Mouse (Mus musculus) olfactory bulb, adult 2 months (tissue): ENCODE measurements around the gene Tbx10. TPM values are rescaled to one million over a fixed set of nuclear protein-coding genes. Genes with fewer than 3 reads are reported as not detected.

Experiments
- H3K27ac ChIP-seq: fragments of 200-500 bp; 2 replicates; pipeline ENCODE4 v1.5.1; 2012; ENCODE audit warnings: low read depth, low read length; ENCODE audit not compliant: insufficient read depth
- H3K4me1 ChIP-seq: fragments of 200-500 bp; 2 replicates; pipeline ENCODE4 v1.6.1; 2012; ENCODE audit warnings: low read length; ENCODE audit not compliant: control insufficient read depth, insufficient read depth
- H3K4me3 ChIP-seq: fragments of 200-500 bp; 2 replicates; pipeline ENCODE4 v1.5.1; 2012; ENCODE audit warnings: mild to moderate bottlenecking, low read depth, low read length, moderate library complexity; ENCODE audit not compliant: insufficient read depth
- CTCF ChIP-seq: fragments of 200-500 bp; IDR thresholded peaks from 2 replicates; pipeline ENCODE4 v1.5.1; 2012; ENCODE audit warnings: low read depth, mild to moderate bottlenecking, low read length, moderate library complexity; ENCODE audit not compliant: insufficient read depth
- POLR2A ChIP-seq: fragments of 200-500 bp; IDR thresholded peaks from 2 replicates; pipeline ENCODE4 v1.6.1; 2012; ENCODE audit warnings: mild to moderate bottlenecking, low read depth, low read length, moderate library complexity; ENCODE audit not compliant: insufficient read depth
- WGBS: fragments of 180-500 bp; shearing (Covaris S2); methylation state at CpG from one replicate; pipeline ENCODE4 v1.1.7; 2018; 5-methylcytosine and 5-hydroxymethylcytosine counted together
- polyA plus RNA-seq: library from polyadenylated mRNA; stranded (reverse); fragments of >200 nt; gene quantifications from 2 replicates; pipeline ENCODE4 v1.2.4, GENCODE M21; 2012; ENCODE audit warnings: low replicate concordance; ENCODE audit not compliant: missing spikeins, insufficient read depth, insufficient read length

Tbx10 gene
- polyA plus RNA-seq = not detected in 2 replicates

DNA sequence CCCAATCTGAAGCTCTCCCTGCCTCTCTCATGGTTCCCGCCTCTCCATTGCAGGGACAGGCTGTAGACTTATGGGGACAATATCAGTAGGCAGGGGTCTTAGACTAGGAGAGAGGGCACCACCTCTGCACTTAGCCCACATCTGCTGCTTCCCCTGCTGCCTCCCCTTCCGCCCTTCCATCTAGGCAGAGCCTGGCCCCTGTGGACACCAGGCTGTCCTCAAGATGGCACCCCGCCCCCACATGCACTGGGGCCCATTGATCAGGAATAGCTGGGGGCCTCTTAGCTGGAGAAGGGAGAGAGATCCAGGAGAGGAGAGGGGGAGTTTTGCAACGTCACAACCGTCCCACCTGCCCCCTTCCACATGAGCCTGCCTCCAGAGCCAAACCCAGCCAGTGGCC is at the start of gene Tbx10:
TSS of gene Tbx10 (plus strand) at position 337 of the 400 bp plus-strand sequence.
- no peak for TF ChIP-seq CTCF
- TF ChIP-seq POLR2A = no peak
- Histone ChIP-seq H3K27ac (no peak within 1 kb of the TSS), H3K4me1 (no peaks in the 10 kb centered on the region), H3K4me3 (no peak within 1 kb of the TSS)
- WGBS = 64% methylated on average over 5 of the region's 5 CpGs

DNA sequence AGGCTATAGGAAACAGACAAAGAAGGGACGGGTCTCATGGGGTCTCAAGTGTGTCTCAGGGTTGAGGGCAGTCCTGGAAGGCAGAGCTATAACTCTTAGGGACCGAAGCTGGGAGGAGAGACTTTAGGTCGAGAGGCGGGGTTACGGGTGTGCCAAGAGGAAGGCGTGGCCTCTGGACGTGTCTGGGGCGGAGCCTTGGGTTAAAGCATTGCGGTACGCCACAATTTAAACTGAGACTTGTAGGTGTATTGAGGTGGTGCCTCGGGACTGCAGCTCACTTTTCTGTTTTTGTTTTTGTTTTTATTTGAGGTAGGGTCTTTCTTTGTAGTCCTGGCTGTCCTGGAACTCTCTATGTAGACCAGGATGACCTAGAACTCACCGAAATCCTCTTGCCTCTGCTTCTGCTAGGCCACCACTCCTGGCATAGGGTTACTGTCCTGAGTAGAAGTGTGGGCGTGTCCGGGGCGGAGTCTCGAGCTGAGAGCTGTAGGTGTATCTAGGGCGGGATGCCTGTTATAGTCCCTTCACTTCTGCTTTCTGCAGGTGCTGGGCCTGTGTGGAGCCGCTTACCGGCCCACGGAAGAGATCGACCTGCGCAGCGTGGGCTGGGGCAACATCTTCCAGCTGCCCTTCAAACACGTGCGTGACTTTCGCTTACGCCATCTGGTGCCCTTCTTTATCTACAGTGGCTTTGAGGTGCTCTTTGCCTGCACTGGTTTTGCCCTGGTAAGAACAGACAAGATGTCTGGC is 49.4 kb upstream of the Tbx10 start:
- 32% methylated on average over 27 of the region's 27 CpGs for WGBS
- no peak for TF ChIP-seq POLR2A
- TF ChIP-seq CTCF = no peak
- H3K4me3 ChIP-seq = no peak overlapping the region
- no peak overlapping the region for H3K27ac ChIP-seq
- peaks cover 3% of the 10 kb centered on the region for H3K4me1 ChIP-seq

DNA sequence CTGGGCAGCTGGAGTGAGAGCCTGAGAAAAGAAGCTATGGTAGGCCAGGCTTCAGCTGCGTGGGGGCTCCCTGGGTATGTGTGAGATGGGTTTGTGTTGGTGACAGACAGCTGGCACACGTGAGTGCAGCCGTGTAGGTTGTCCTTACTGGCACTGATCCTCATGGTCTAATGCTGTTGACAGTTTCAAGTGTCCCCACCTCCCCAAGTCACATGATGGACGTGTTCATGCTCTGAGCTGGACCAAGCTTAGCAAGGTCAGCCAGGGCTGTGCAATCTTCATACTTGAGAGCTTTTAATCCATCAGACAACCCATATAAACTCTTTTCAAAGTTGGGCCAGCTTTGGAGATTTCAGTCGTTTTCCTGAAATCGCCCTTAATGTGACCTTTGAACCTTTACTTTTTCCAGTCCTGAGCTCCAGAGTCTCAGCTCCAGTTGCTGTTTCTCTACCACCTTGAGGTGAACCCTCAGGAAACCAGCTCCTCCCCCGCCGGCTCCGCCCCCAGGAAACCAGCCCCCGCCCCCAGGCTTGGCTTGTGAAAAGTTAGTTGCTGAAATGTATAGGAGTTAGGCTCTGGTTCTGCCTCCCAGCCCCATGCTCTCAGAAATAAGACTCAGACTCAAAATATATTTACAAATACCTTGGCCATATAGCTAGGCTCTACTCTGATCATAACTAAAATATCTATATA is 46.5 kb upstream of the Tbx10 start:
- Histone ChIP-seq H3K4me3 (no peak overlapping the region), H3K4me1 (peaks cover 3% of the 10 kb centered on the region), H3K27ac (no peak overlapping the region)
- WGBS = 36% methylated on average over 10 of the region's 10 CpGs
- TF ChIP-seq CTCF (no peak), POLR2A (no peak)

DNA sequence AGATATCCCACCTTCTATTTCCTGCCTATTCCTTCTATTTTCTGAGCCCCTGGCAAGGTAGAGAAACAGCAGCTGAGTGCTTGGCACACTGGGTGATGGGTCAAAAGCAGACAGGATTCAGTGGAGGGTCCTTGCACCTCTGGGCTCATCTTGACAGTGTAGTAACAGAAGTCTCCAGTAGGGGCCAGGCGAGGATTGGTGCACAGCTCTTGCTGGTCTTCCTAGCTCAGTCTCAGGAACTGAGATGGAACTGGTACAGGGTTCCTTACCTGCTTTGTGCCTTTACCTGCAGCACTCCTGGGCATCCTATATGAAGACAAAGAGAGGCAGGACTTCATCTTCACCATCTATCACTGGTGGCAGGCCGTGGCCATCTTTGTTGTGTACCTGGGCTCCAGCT is 45.8 kb upstream of the Tbx10 start:
- Histone ChIP-seq H3K4me3 (no peak overlapping the region), H3K4me1 (peaks cover 3% of the 10 kb centered on the region), H3K27ac (no peak overlapping the region)
- peak; percentile 36; the same call in 1 of the 2 replicates for TF ChIP-seq CTCF
- TF ChIP-seq POLR2A = no peak
- 24% methylated on average over 2 of the region's 2 CpGs for WGBS

DNA sequence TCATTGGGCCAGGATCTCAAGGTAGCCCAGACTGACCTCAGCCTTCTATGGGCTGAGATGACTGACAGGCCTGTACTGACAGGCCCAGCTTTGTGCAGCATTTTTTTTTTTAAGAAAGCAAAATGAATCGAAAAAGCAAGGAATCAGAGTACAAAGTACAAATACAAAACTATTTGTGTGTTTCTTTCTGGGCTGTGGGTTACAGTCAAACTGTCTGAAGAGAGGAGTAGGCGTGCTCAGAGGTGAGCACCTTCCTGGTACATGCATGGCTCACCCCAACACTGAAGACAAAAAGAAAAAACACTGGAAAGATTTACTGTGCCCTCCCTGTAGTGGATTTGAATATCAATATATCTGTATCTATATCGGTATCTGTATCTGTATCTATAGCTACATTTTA is 44.7 kb upstream of the Tbx10 start:
- TF ChIP-seq CTCF = no peak
- TF ChIP-seq POLR2A = no peak
- Histone ChIP-seq H3K4me1 (peaks cover 3% of the 10 kb centered on the region), H3K27ac (no peak overlapping the region), H3K4me3 (no peak overlapping the region)
- 84% methylated on average over 3 of the region's 3 CpGs for WGBS

DNA sequence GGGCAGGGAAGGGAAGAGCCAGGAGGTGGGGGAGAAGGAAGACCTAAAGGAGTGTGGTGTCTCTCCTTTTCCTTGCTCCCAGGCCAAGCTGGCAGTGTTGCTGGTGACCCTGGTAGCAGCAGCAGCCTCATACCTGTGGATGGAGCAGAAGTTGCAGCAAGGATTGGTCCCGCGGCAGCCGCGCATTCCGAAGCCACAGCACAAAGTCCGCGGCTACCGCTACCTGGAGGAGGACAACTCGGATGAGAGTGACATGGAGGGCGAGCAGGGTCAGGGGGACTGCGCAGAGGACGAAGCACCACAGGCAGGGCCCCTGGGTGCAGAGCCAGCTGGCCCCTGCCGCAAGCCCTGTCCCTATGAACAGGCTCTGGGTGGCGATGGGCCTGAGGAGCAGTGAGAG is 44.0 kb upstream of the Tbx10 start:
- WGBS = 77% methylated on average over 14 of the region's 14 CpGs
- H3K4me1 ChIP-seq = no peaks in the 10 kb centered on the region

DNA sequence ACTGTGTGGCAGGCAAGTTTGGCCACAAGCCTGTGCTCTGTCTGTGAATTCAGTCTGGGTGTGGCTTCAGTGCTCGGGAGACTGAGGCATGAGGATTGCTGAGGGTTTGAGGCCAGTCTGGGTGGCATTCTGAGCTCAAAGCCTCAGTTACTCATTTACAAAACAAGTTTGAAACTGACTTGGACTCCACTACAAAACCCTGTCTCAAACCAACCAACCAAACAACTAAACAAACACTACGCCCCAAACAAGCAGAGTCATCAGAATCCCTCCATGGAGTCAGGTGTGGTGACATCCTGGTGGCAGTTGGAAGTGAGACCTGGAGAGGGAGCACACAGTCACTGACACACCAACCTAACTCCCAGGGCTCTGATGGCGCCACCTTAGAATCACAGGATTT is 42.2 kb upstream of the Tbx10 start:
- WGBS = 90% methylated on average over 3 of the region's 3 CpGs
- H3K4me3 ChIP-seq = no peak overlapping the region
- TF ChIP-seq CTCF = no peak
- TF ChIP-seq POLR2A = no peak
- no peak overlapping the region for H3K27ac ChIP-seq
- no peaks in the 10 kb centered on the region for H3K4me1 ChIP-seq

More for the DNA sequence above, 44.0 kb upstream of the Tbx10 start:
- TF ChIP-seq CTCF = no peak
- TF ChIP-seq POLR2A = no peak
- H3K27ac ChIP-seq = no peak overlapping the region
- H3K4me3 ChIP-seq = no peak overlapping the region

DNA sequence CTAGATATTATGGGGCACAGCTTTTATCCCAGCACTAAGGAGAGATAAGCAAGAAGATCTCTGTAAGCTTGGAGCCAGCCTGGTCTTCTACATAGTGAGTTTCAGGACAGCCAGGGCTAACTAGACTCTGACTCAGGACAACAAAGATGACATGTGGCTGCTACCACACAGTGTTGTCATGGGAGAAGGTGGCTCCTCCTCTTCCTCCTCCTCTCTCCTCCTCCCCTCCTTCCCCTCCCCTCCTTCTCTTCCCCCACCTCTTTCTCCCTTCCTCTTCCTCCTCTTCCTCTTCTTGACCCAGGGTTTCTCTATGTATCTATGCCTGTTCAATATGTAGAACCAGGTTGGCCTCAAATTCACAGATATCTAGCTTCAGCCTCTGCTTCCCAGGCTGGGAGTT is 41.1 kb upstream of the Tbx10 start:
- Histone ChIP-seq H3K27ac (no peak overlapping the region), H3K4me1 (no peaks in the 10 kb centered on the region), H3K4me3 (no peak overlapping the region)
- TF ChIP-seq POLR2A (no peak), CTCF (no peak)

DNA sequence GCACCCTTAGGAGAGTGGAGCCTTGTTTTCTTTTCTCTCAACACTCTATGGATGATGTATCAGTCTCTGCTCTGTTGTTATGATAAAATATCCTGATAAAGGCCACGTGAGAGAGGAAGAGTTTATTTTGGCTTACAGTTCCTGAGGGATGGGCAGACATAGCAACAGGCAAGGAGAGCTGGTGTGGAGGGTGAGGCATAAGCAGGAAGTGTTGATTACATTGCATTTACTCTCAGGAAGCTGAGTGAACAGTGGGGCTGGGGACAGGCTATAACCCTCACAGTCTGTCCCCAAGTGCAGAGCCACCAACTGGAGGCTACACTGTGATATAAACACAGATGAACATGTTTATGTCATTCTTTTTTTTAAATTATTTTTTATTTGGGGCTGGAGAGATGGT is 40.5 kb upstream of the Tbx10 start:
- no peak for TF ChIP-seq CTCF
- no peak for TF ChIP-seq POLR2A
- Histone ChIP-seq H3K27ac (no peak overlapping the region), H3K4me1 (no peaks in the 10 kb centered on the region), H3K4me3 (no peak overlapping the region)
- 66% methylated on average over 1 of the region's 1 CpGs for WGBS

DNA sequence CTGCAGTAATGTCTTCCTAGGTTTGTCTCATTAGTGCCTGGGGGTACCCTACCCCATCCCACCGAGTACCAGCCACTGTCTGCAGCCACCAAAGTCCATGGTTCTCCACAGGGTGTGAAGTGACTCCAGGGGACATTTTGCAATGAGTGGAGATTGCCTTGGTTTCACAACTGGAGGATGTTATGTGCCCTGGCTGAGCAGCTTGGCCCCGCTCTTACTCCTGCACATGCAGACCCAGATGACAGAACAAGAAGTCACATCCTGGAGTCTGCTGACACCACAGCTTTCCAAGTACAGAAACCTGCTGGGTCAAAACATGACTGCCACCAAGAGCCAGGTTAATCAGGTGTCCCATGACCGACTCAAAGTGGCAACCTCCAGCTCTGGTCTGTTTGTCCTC is 37.5 kb upstream of the Tbx10 start:
- TF ChIP-seq CTCF = no peak
- TF ChIP-seq POLR2A = no peak
- Histone ChIP-seq H3K4me1 (no peaks in the 10 kb centered on the region), H3K27ac (no peak overlapping the region), H3K4me3 (no peak overlapping the region)
- WGBS = 83% methylated on average over 3 of the region's 3 CpGs
